Mouse (Mus musculus) MEL (cell line): ENCODE measurements around the gene Nme4. TPM values are rescaled to one million over a fixed set of nuclear protein-coding genes. Genes with fewer than 3 reads are reported as not detected.

Experiments used
- DNase-seq: peaks from one replicate; pipeline ENCODE4 v3.0.0; 2011; ENCODE audit warnings: low read depth, low spot score
- H3K27ac ChIP-seq: 2 replicates; pipeline ENCODE4 v1.5.1; 2012; ENCODE audit warnings: low read depth, mild to moderate bottlenecking, control low read depth, low read length, moderate library complexity; ENCODE audit not compliant: control insufficient read depth
- H3K27me3 ChIP-seq, 2 experiments: fragments of 150-350 bp in 1 of 2; sonication (generic) in 1 of 2; 2 replicates each; pipeline ENCODE4 v1.6.1; 2012; ENCODE audit warnings: low read length in 2 of 2, mild to moderate bottlenecking in 2 of 2, improper control_type of control experiment in 1 of 2, moderate library complexity in 1 of 2; ENCODE audit not compliant: insufficient read depth in 2 of 2, control insufficient read depth in 1 of 2
- H3K36me3 ChIP-seq, 2 experiments: 2 replicates each; pipeline ENCODE4 v1.6.1; 2012 to 2014; ENCODE audit warnings: low read length in 2 of 2, improper control_type of control experiment in 1 of 2, inconsistent platforms in 1 of 2, mild to moderate bottlenecking in 1 of 2; ENCODE audit not compliant: insufficient read depth in 2 of 2, control insufficient read depth in 1 of 2
- H3K4me1 ChIP-seq, 2 experiments: fragments of 150-350 bp in 1 of 2; sonication (generic) in 1 of 2; 2 replicates each; pipeline ENCODE4 v1.6.1; 2012; ENCODE audit warnings: low read length in 2 of 2, improper control_type of control experiment in 1 of 2, mild to moderate bottlenecking in 1 of 2; ENCODE audit not compliant: insufficient read depth in 2 of 2, control insufficient read depth in 1 of 2
- H3K4me3 ChIP-seq, 2 experiments: fragments of 150-350 bp in 1 of 2; sonication (generic) in 1 of 2; 2 replicates each; pipeline ENCODE4 v1.5.1; 2012; ENCODE audit warnings: low read depth in 2 of 2, low read length in 2 of 2, mild to moderate bottlenecking in 2 of 2, moderate library complexity in 2 of 2, control low read depth in 1 of 2, improper control_type of control experiment in 1 of 2; ENCODE audit not compliant: control insufficient read depth in 1 of 2, insufficient read depth in 1 of 2
- H3K79me2 ChIP-seq: 2 replicates; pipeline ENCODE4 v1.6.1; 2012; ENCODE audit warnings: mild to moderate bottlenecking, low read length, moderate library complexity; ENCODE audit not compliant: control insufficient read depth, poor library complexity, insufficient read depth
- H3K9ac ChIP-seq: 2 replicates; pipeline ENCODE4 v1.6.1; 2012; ENCODE audit warnings: low read depth, mild to moderate bottlenecking, control low read depth, low read length, moderate library complexity; ENCODE audit not compliant: control insufficient read depth, poor library complexity, severe bottlenecking
- H3K9me3 ChIP-seq: fragments of 150-350 bp; sonication (generic); replicated peaks from 2 replicates; pipeline ENCODE4 v1.6.1; 2012; ENCODE audit warnings: mild to moderate bottlenecking, low read length, improper control_type of control experiment, moderate library complexity; ENCODE audit not compliant: insufficient read depth
- BHLHE40 ChIP-seq: IDR thresholded peaks from 2 replicates; pipeline ENCODE4 v1.6.1; 2012; ENCODE audit warnings: low read depth, mild to moderate bottlenecking, inconsistent platforms, low read length, improper control_type of control experiment, borderline replicate concordance
- CHD1 ChIP-seq: IDR thresholded peaks from 2 replicates; pipeline ENCODE4 v1.6.1; 2012; ENCODE audit warnings: low read depth, mild to moderate bottlenecking, inconsistent platforms, low read length, improper control_type of control experiment
- ELF1 ChIP-seq: IDR thresholded peaks from 2 replicates; pipeline ENCODE4 v1.6.1; 2014; ENCODE audit warnings: low read depth, mild to moderate bottlenecking, inconsistent platforms, low read length, improper control_type of control experiment, moderate library complexity
- EP300 ChIP-seq, 2 experiments: IDR thresholded peaks; 2 replicates each; pipeline ENCODE4 v1.6.1; 2011; ENCODE audit warnings: improper control_type of control experiment in 2 of 2, low read length in 2 of 2, low read depth in 1 of 2, mild to moderate bottlenecking in 1 of 2
- ETS1 ChIP-seq: IDR thresholded peaks from 2 replicates; pipeline ENCODE4 v1.6.1; 2012; ENCODE audit warnings: low read depth, mild to moderate bottlenecking, inconsistent platforms, low read length, improper control_type of control experiment, moderate library complexity
- GABPA ChIP-seq: IDR thresholded peaks from 2 replicates; pipeline ENCODE4 v1.6.1; 2012; ENCODE audit warnings: low read depth, mild to moderate bottlenecking, inconsistent platforms, low read length, improper control_type of control experiment, moderate library complexity
- GATA1 ChIP-seq: IDR thresholded peaks from 2 replicates; pipeline ENCODE4 v1.6.1; 2011; ENCODE audit warnings: low read depth, low read length, improper control_type of control experiment
- HCFC1 ChIP-seq: IDR thresholded peaks from 2 replicates; pipeline ENCODE4 v1.6.1; 2012; ENCODE audit warnings: low read depth, mild to moderate bottlenecking, inconsistent platforms, low read length, improper control_type of control experiment, moderate library complexity
- MEF2A ChIP-seq: IDR thresholded peaks from 2 replicates; pipeline ENCODE4 v1.6.1; 2014; ENCODE audit warnings: low read depth, mild to moderate bottlenecking, inconsistent platforms, low read length, improper control_type of control experiment; ENCODE audit not compliant: poor library complexity, insufficient replicate concordance, severe bottlenecking; ENCODE audit errors: extremely low read depth
- MXI1 ChIP-seq: IDR thresholded peaks from 2 replicates; pipeline ENCODE4 v1.6.1; 2011; ENCODE audit warnings: mild to moderate bottlenecking, low read depth, low read length, improper control_type of control experiment
- MYB ChIP-seq: IDR thresholded peaks from 2 replicates; pipeline ENCODE4 v1.6.1; 2011; ENCODE audit warnings: mild to moderate bottlenecking, low read depth, low read length, improper control_type of control experiment
- MYC ChIP-seq: IDR thresholded peaks from 2 replicates; pipeline ENCODE4 v1.6.1; 2011; ENCODE audit warnings: low read depth, mild to moderate bottlenecking, low read length, improper control_type of control experiment, moderate library complexity
- NELFE ChIP-seq: IDR thresholded peaks from 2 replicates; pipeline ENCODE4 v1.6.1; 2011; ENCODE audit warnings: low read depth, low read length, improper control_type of control experiment
- NRF1 ChIP-seq: IDR thresholded peaks from 2 replicates; pipeline ENCODE4 v1.6.1; 2014; ENCODE audit warnings: low read depth, mild to moderate bottlenecking, inconsistent platforms, low read length, improper control_type of control experiment, moderate library complexity; ENCODE audit not compliant: poor library complexity, insufficient read depth, severe bottlenecking
- POLR2A ChIP-seq, 2 experiments: IDR thresholded peaks; 2 replicates each; pipeline ENCODE4 v1.6.1; 2011 to 2012; ENCODE audit warnings: low read length in 2 of 2, mild to moderate bottlenecking in 2 of 2, control low read depth in 1 of 2, improper control_type of control experiment in 1 of 2, low read depth in 1 of 2, moderate library complexity in 1 of 2; ENCODE audit not compliant: control insufficient read depth in 1 of 2, insufficient read depth in 1 of 2, poor library complexity in 1 of 2
- POLR2AphosphoS5 ChIP-seq: IDR thresholded peaks from 2 replicates; pipeline ENCODE4 v1.6.1; 2012; ENCODE audit warnings: low read depth, borderline replicate concordance, mild to moderate bottlenecking, inconsistent platforms, low read length, moderate library complexity, mixed read lengths
- RAD21 ChIP-seq: IDR thresholded peaks from 2 replicates; pipeline ENCODE4 v1.6.1; 2011; ENCODE audit warnings: mild to moderate bottlenecking, low read depth, low read length, improper control_type of control experiment
- RCOR1 ChIP-seq: IDR thresholded peaks from 2 replicates; pipeline ENCODE4 v1.6.1; 2012; ENCODE audit warnings: low read depth, mild to moderate bottlenecking, inconsistent platforms, low read length, improper control_type of control experiment
- SIN3A ChIP-seq: IDR thresholded peaks from 2 replicates; pipeline ENCODE4 v1.6.1; 2012; ENCODE audit warnings: low read length, improper control_type of control experiment, inconsistent platforms
- SMC3 ChIP-seq: IDR thresholded peaks from 2 replicates; pipeline ENCODE4 v1.6.1; 2011; ENCODE audit warnings: low read depth, low read length, improper control_type of control experiment
- TAL1 ChIP-seq: IDR thresholded peaks from 2 replicates; pipeline ENCODE4 v1.6.1; 2012; ENCODE audit warnings: mild to moderate bottlenecking, inconsistent platforms, low read length, moderate library complexity, mixed read lengths
- TBP ChIP-seq: IDR thresholded peaks from 2 replicates; pipeline ENCODE4 v1.8.0; 2011; ENCODE audit warnings: low read depth, low read length, improper control_type of control experiment
- TCF12 ChIP-seq: IDR thresholded peaks from 2 replicates; pipeline ENCODE4 v1.6.1; 2014; ENCODE audit warnings: low read depth, mild to moderate bottlenecking, inconsistent platforms, low read length, improper control_type of control experiment, moderate library complexity
- UBTF ChIP-seq: IDR thresholded peaks from 2 replicates; pipeline ENCODE4 v1.6.1; 2012; ENCODE audit warnings: low read depth, mild to moderate bottlenecking, inconsistent platforms, low read length, improper control_type of control experiment, moderate library complexity, borderline replicate concordance; ENCODE audit not compliant: insufficient read depth
- USF1 ChIP-seq: IDR thresholded peaks from 2 replicates; pipeline ENCODE4 v1.6.1; 2014; ENCODE audit warnings: low read depth, mild to moderate bottlenecking, inconsistent platforms, low read length, improper control_type of control experiment, moderate library complexity
- ZKSCAN1 ChIP-seq: IDR thresholded peaks from 2 replicates; pipeline ENCODE4 v1.6.1; 2012; ENCODE audit warnings: low read depth, mild to moderate bottlenecking, inconsistent platforms, low read length, improper control_type of control experiment, moderate library complexity
- ZMIZ1 ChIP-seq: IDR thresholded peaks from 2 replicates; pipeline ENCODE4 v1.6.1; 2012; ENCODE audit warnings: low read depth, mild to moderate bottlenecking, inconsistent platforms, low read length, improper control_type of control experiment, moderate library complexity
- polyA plus RNA-seq, 2 experiments: library from polyadenylated mRNA; stranded (reverse) in 1 of 2; unstranded in 1 of 2; fragments of >175 nt in 1 of 2; fragments of >200 nt in 1 of 2; gene quantifications; 2 replicates each; pipeline versions ENCODE4 v1.2.1 to v1.2.4; 2012; ENCODE audit warnings: low replicate concordance in 2 of 2, low read depth in 1 of 2; ENCODE audit not compliant: insufficient read length in 2 of 2, insufficient read depth in 1 of 2, missing spikeins in 1 of 2
- total RNA-seq: library from RNA; depleted of rRNA; stranded (reverse); fragments of 300-350 nt; gene quantifications from 2 replicates; pipeline ENCODE4 v1.2.3, GENCODE M21; 2012

Gene Nme4
- total and polyA plus RNA-seq, 3 experiments, result 115 to 430 (median 125) TPM

GRCm38 (mm10) chr17:26070136-26070535 lies 25.3 kb downstream of the Nme4 start:
- H3K27ac ChIP-seq, result peak overlapping the region; percentile 20
- peaks cover 0 to 20% of the 10 kb centered on the region in 2 experiments; a peak in 3 of 4 replicates for H3K36me3 ChIP-seq
- peaks cover 6 to 35% of the 10 kb centered on the region in 2 experiments for H3K4me1 ChIP-seq
- H3K79me2 ChIP-seq, result peaks cover 22% of the 10 kb centered on the region
- H3K9me3 ChIP-seq, result no peaks in the 10 kb centered on the region
- no peak for DNase-seq
- peak overlapping the region; percentile 66 to 68 for H3K4me3 ChIP-seq
- H3K9ac ChIP-seq, result peak overlapping the region; percentile 59
- no peak for TF ChIP-seq TCF12
- no peak for TF ChIP-seq POLR2AphosphoS5
- TF ChIP-seq MEF2A, result no peak
- no peak for TF ChIP-seq TBP
- TF ChIP-seq NRF1, result no peak
- TF ChIP-seq POLR2A (IDR thresholded peaks at IDR 0.05; ENCODE audit: control insufficient read depth in 1 of 2, insufficient read depth in 1 of 2, low read depth in 1 of 2, low read length in 2 of 2, poor library complexity in 1 of 2), result no peak
- no peak for TF ChIP-seq MYC
- TF ChIP-seq TAL1, result no peak
- TF ChIP-seq GATA1, result peak; percentile 34; the same call in 1 of the 2 replicates
- no peak for TF ChIP-seq BHLHE40
- no peak for TF ChIP-seq ZMIZ1
- TF ChIP-seq CHD1, result no peak
- 0 out of 2 replicates have a peak, but pooled peaks have one; percentile 12 for TF ChIP-seq RCOR1
- no peak for TF ChIP-seq MYB
- TF ChIP-seq ELF1, result no peak
- TF ChIP-seq UBTF, result no peak
- TF ChIP-seq ZKSCAN1, result no peak
- TF ChIP-seq EP300 (IDR thresholded peaks at IDR 0.05; ENCODE audit: low read depth in 1 of 2, low read length in 2 of 2), result 0 out of 4 replicates have a peak, but pooled peaks of 1 of the 2 experiments have one; percentile 2
- TF ChIP-seq, all 39 proteins: peak for 3
- H3K27me3 ChIP-seq, result no peaks in the 10 kb centered on the region

- peak; percentile 94 for DNase-seq
- peaks cover 6 to 38% of the 10 kb centered on the region in 2 experiments for H3K4me1 ChIP-seq
- peak within 1 kb of the TSS; percentile 20 for H3K27ac ChIP-seq
- H3K9me3 ChIP-seq, result no peaks in the 10 kb centered on the region
- peak within 1 kb of the TSS; percentile 82 for H3K9ac ChIP-seq
- H3K79me2 ChIP-seq, result peaks cover 22% of the 10 kb centered on the region
- peaks cover 0 to 21% of the 10 kb centered on the region in 2 experiments; a peak in 3 of 4 replicates for H3K36me3 ChIP-seq
- H3K4me3 ChIP-seq, result peak within 1 kb of the TSS; percentile 66 to 68
- no peaks in the 10 kb centered on the region for H3K27me3 ChIP-seq
- TF ChIP-seq TBP (peak; percentile 95), MEF2A (no peak), EP300 (IDR thresholded peaks at IDR 0.05; ENCODE audit: low read depth in 1 of 2, low read length in 2 of 2) (no peak), SMC3 (no peak), MXI1 (peak; percentile 18; the same call in 1 of the 2 replicates), NELFE (peak; percentile 83), GABPA (no peak), MYC (no peak), ZMIZ1 (peak; percentile 98), ETS1 (no peak; the same call in 1 of the 2 replicates), SIN3A (peak; percentile 55), UBTF (peak; percentile 80; the same call in 1 of the 2 replicates), NRF1 (peak; percentile 70), RAD21 (no peak), BHLHE40 (no peak), HCFC1 (peak; percentile 70), POLR2A (IDR thresholded peaks at IDR 0.05; ENCODE audit: control insufficient read depth in 1 of 2, insufficient read depth in 1 of 2, low read depth in 1 of 2, low read length in 2 of 2, poor library complexity in 1 of 2) (peak; percentile 95 to 96), USF1 (peak; percentile 55)
Observed at GRCm38 (mm10) chr17:26068831-26069739, 26.3 kb downstream of the Nme4 start, which contains the start of gene Rab11fip3. Gene Rab11fip3 (minus strand): TSS chr17:26069555.
